7 mouse cellular contexts compared by ENCODE assay signal in the genomic region with DNA sequence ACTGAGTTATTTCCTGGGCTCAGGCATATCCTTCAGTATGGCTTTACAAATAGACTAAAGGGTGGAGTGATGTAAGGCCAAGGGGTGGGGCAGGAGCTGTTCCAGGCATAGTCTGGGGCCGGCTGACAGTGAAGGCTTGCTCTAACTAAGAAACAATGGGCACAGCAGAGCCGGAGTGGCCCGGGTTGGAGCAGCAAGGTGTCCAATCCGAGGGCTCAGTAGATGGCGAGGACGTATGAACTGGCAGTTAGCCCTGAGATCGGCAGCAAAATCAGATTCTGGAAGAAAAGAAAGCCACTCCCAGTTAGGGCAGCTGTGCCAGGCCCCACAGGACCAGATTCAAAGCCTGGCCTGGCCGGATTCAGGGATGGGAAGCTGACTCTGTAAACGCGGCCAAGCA.
A peak's percentile ranks its signal among the peaks of the same experiment; 100 is the strongest.
DNase-seq lines count a peak whose midpoint lies in the region; ATAC-seq lines count a peak whose summit lies in the region.

No protein-coding gene starts in this region.

- H3K27ac ChIP-seq in embryonic facial prominence, embryonic 14.5 days (replicated peaks; ENCODE audit: low read depth, low read length), result peak overlapping the region; percentile 85

- H3K4me1 ChIP-seq in embryonic facial prominence, embryonic 14.5 days (ENCODE audit: control insufficient read depth, insufficient read depth, low read length), result peaks cover 39% of the 10 kb centered on the region

- peak; percentile 88 for ATAC-seq in embryonic facial prominence, embryonic 14.5 days (ENCODE audit: low read depth)

- no peaks in the 10 kb centered on the region for H3K9me3 ChIP-seq in embryonic facial prominence, embryonic 14.5 days (ENCODE audit: control insufficient read depth, low read length)

- WGBS in embryonic facial prominence, embryonic 14.5 days, result 35% methylated on average over 10 of the region's 10 CpGs

- peak; percentile 34 for DNase-seq in layer of hippocampus, adult 11-12 months (ENCODE audit: low spot score)
- no peak for DNase-seq in layer of hippocampus, adult 9-10 months (ENCODE audit: low spot score)
- peak; percentile 85 for DNase-seq in embryonic facial prominence, embryonic 14.5 days (ENCODE audit: low spot score)
- peak; percentile 53 for DNase-seq in heart, postnatal 4 days
- DNase-seq in lung, postnatal 36 days, result peak; percentile 82
- DNase-seq in thymus, postnatal 36 days, result no peak
- no peak for DNase-seq in layer of hippocampus, postnatal 14 days (ENCODE audit: low spot score in 2 of 2)

- H3K9ac ChIP-seq in embryonic facial prominence, embryonic 14.5 days (ENCODE audit: low read depth, low read length), result no peak overlapping the region

- peak overlapping the region; percentile 23; the same call in 1 of the 2 replicates for H3K4me2 ChIP-seq in embryonic facial prominence, embryonic 14.5 days (ENCODE audit: low read depth, low read length)

- H3K4me3 ChIP-seq in embryonic facial prominence, embryonic 14.5 days (ENCODE audit: low read depth, low read length), result no peak overlapping the region

- no peaks in the 10 kb centered on the region for H3K36me3 ChIP-seq in embryonic facial prominence, embryonic 14.5 days (ENCODE audit: control insufficient read depth, insufficient read depth, low read length)

- no peaks in the 10 kb centered on the region for H3K27me3 ChIP-seq in embryonic facial prominence, embryonic 14.5 days (replicated peaks; ENCODE audit: control insufficient read depth, insufficient read depth, low read length)

Comparison
In these comparisons a context has a peak if more than half of its experiments do, and no peak if none do; other contexts are left out.
1. DNase-seq: peak in layer of hippocampus, adult 11-12 months (single experiment), embryonic facial prominence, embryonic 14.5 days (single experiment), heart, postnatal 4 days (single experiment) and lung, postnatal 36 days (single experiment); none in layer of hippocampus, adult 9-10 months (single experiment), thymus, postnatal 36 days (0 of 2) and layer of hippocampus, postnatal 14 days (0 of 2).